Mouse (Mus musculus) heart, postnatal 0 days (tissue): Measurements from ENCODE around the gene Itgb4.

Experiments
- CTCF ChIP-seq: IDR thresholded peaks from 2 replicates; pipeline ENCODE4 v1.5.1; 2016; ENCODE audit warnings: antibody characterized with exemption, control low read depth, low read depth
- EP300 ChIP-seq: IDR thresholded peaks from 2 replicates; pipeline ENCODE4 v1.6.1; 2016; ENCODE audit warnings: antibody characterized with exemption, low read depth

DNA sequence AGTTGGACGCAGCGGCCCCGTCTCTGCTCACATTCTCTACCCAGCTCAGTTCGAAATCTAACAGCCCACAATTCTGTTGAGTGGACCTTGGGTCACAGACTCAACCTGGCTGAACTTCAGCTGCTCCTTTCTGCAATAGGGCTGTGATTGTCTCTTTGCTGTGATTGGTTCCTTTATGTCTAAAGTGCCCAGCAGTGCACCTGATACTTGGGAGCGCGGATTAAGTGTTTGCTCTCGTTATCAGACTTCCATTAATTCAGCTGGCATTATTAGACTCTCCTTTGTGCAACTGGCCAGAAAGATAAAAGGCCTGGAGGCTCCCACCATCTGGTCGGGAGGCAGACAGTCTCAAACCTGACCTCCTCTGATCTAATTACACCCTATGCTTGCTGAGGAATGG, 40.3 kb downstream of the Itgb4 start:
- TF ChIP-seq CTCF, result no peak
- TF ChIP-seq EP300, result no peak
